Mouse (Mus musculus) heart, adult 8-10 months (tissue): ENCODE results near the gene Plk5. TPM values are rescaled to one million over a fixed set of nuclear protein-coding genes. Genes with fewer than 3 reads are reported as not detected.
"Not testable (repeated sequence)": the region's sequence is repeated elsewhere in the genome, so short reads cannot be mapped to it uniquely, and the experiment has no call there.

ENCODE experiments used
- DNase-seq: peaks from one replicate; pipeline ENCODE4 v3.0.0; 2022; ENCODE audit warnings: low spot score
- total RNA-seq, 4 experiments: library from RNA; stranded (reverse); gene quantifications; 2 replicates each; pipeline ENCODE4 v1.2.4; 2022

Gene Plk5
- total RNA-seq, 4 experiments from 2014 or later: 0.91 to 1.3 (median 1.1) TPM

DNA sequence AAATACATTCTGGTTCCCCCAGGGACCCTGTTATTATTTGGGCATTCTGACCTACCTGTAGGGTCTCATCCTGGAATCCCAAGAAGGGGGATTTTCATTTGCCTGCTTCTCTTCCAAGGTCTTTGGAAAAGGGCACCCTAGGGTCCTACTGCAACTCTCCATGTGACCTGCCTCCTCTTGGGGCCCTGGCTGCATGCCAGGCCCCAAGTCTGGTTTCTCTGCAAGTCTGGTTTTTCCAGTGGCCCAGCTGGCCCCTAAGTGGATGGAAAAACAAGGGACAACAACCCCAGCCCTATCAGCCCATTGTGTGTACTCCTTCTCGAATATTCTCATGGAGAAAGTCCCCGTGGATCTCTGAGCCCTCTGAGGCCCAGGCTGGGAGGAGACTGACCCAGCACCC lies 25.4 kb upstream of the Plk5 start:
- DNase-seq: no peak

GRCm38 (mm10) chr10:80331636-80332524 lies 24.4 kb upstream of the Plk5 start:
- no peak for DNase-seq

GRCm38 (mm10) chr10:80332525-80332989 lies 23.7 kb upstream of the Plk5 start:
- DNase-seq: no peak

DNA sequence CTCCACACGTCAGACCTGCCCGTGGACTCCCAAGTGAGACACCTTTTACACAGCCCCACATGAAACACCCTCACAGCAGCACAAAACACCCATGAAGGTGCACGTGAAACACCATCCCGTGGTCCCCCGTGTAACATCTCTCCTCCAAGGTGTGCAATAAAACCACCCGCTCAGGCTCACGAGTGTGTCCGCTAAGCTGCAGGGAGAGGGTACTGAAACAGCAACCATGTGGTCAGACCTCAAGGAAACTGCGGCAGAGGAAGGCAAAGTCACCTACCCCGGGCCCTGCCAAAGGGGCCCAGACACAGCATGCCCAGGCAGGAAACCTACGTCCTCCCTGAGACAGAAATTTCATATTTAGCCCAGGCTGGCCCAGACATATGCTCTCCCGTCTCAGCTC lies 20.0 kb upstream of the Plk5 start:
- DNase-seq: no peak

GRCm38 (mm10) chr10:80339941-80340750 lies 16.1 kb upstream of the Plk5 start:
- DNase-seq: peak; percentile 85

DNA sequence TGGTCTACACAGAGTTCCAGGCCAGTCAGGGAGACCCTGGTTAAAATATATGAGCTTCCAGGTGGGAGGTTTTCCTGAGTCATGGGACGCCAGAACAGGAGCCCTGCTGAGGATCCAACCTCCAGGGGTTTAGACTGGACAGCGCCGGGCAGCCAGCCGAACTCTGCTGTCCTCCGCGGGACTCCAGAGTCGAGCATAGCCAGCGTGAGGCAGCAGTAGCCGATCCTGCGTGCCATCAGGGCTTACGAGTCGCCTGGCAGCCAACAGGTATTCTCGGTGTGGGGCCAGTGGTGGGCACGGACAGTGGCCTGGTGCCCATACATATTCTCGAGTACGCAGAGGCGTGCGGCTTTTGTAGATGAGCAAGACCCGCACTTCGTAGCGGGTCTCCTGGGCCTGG lies 15.2 kb upstream of the Plk5 start:
- DNase-seq: no peak

DNA sequence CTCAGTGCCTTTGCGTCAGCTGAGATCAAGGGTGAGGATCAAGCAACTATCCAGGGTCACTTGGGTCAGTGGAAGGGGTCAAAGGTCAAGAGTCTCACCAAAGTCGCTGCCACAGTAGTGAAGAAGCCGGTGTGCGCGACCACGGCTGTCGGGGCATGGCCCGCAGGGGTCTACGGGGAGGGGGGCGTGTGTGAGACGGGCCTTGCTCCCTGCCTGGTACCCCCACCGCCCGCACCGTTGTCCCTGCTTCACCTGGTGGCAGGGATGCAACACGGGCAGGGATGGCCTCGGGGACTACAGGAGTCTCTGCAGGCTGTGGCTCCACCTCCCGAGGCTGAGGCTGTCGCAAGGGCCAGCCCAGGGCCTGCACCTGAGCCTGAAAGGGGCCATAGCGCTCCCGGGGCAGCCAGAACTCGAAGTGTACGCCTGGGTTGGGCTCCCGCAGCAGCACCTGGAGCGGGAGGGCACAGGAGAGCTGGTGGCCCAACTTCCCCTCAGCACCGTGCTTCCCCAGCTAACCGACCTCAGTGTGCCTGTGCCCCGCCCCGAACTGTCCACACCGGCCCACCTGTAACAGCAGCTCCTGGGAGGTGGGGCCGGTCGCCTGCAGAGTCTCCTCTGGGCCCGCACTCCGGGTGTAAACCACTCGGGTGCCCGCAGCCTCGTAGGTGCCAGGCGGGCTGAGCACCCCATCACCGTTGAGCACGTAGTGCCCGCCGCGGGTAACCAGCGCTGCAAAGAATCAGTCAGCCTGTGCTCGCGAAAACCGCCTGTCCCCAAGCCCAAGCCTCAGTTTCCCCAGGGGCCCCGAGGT lies 14.6 kb upstream of the Plk5 start:
- no peak for DNase-seq

DNA sequence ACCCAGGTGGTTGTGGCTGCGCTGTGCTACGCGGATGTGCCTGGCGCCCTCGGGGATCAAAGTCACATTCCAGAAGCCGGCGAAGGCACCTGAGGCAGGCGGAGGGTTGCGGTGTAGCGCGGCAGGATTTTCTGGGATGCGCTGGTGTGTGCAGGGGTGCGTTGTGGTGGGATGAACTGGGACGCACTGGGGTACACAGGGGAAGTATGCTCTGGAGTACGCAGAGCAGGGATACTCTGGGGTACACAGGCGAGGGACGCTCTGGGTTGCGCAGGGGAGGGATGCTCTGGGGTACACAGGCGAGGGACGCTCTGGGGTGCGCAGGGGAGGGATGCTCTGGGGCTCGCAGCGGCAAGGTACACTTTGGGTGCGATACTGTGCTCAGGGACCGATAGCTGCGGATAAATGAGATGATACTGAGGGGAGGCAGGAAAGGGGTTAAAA lies 13.9 kb upstream of the Plk5 start:
- DNase-seq: no peak

DNA sequence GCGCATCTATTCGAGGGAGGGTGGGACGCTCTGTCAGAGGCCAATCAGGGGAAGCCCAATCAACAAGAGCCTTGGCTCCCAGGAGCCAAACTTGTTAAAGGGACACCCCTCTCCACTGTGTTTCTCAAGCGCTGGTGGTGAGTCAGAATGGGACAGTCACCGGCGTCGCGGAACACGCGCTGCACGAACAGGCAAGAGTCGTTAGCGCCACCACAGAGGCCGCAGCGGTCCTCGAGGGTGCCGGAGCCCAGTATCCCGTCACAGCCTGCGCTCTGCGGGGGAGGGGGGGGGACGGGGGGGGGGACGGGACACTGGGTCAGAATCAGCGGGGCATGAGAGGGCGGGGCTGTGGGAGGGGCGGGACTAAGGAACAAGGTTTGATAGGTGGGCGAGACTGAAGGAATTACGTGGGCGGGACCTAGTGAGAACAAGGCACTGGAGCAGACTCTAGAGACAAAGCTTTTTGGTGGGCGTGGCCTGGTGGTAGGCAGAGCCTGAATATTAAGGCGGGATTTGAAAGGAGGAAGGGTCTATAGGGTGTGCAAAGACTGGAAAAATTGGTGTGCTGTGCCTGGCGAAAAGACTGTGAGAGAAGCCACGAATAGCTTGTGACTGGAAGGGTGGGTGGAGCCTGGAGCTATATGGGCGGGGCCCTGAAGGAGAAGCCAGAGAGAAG lies 13.4 kb upstream of the Plk5 start:
- no peak for DNase-seq

- DNase-seq: no peak
Measured at GRCm38 (mm10) chr10:80343425-80343895, 12.8 kb upstream of the Plk5 start.

DNA sequence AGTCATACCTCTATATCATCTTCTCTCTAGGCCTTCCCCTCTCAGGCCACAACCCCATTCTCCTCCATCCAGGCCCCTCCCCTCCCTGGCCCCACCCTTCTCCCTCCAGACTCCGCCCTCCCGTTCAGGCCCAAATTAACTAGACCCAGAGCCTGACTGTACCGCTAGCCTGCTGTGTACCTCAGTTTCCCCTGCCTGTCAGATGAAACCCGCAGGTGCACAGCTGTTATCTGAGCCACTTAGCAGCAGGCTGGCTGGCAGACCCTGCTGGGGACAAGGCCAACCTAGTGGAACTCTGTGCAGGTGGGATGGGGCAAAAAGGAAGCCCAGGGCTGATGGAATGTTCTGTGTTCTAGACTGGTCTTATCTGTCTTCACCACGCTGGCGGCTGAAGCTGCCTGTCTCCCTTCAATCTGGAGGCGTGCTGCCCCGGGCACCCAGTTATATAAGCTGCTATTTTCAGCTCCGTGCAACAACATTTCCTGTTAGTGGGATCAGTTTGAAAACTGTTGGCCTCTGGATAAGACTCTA lies 12.1 kb upstream of the Plk5 start:
- peak; percentile 46 for DNase-seq

- no peak for DNase-seq
Measured at GRCm38 (mm10) chr10:80345122-80345521, 11.1 kb upstream of the Plk5 start.

DNA sequence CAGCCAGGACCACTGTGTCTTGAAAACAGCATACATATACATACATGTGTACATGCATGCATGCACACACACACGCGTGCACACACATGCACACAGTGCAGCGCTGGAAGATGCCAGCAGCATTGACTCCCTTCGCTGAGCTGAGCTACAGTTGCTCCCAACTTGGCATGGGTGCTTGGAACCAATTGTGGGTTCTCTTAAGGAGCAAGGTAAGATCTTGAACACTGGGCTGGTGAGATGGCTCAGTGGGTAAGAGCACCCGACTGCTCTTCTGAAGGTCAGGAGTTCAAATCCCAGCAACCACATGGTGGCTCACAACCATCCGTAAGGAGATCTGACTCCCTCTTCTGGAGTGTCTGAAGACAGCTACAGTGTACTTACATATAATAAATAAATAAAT lies 10.3 kb upstream of the Plk5 start:
- not testable (repeated sequence) for DNase-seq

DNA sequence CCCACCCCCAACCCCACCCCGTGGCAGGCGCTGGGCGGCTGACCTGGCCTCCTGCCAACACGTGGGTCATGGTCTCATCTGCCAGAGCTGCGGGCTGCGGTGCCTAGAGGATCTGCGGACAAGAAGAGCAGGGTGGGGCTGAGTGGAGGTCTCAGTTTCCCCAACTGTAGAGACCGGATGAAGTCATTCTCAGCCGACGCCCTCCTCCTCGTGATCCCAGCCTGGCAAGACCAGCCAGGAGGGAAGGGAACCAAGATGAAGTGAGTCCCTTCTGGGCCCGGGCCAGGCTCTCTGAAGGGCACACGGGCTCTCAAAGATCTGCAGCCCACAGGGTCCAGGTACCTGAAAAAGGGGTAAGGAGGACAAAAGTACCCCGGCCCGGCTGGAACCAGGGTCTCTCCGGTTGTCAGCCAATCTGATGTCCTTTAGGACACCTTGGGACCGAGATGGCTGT lies 8.7 kb upstream of the Plk5 start:
- DNase-seq: no peak

- peak; percentile 72 for DNase-seq
Measured at GRCm38 (mm10) chr10:80348244-80348781, 7.9 kb upstream of the Plk5 start, which contains the start of gene Adamtsl5. Adamtsl5 (minus strand) TSS chr10:80348412.

DNA sequence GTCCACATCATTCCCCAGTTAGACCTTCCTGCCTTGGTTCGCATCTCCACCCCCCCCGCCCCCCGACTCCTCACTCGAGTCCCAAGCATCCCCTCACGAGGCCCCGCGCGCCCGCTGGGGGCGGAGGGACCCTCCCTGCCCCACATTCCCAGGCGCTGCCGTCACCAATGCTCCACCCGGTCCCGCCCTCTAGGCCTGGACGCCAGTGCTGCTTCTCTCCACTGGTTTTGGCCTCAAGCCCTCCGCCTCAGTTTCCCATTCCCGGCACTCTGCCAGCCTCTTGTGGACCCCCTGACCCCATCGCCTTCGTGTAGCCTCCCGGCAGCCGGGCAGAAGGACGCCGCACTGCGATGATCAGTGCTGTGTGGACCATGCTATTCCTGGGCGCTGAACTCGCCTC lies 7.3 kb upstream of the Plk5 start:
- DNase-seq: no peak

GRCm38 (mm10) chr10:80350292-80350691 lies 6.0 kb upstream of the Plk5 start:
- DNase-seq: peak; percentile 81

DNA sequence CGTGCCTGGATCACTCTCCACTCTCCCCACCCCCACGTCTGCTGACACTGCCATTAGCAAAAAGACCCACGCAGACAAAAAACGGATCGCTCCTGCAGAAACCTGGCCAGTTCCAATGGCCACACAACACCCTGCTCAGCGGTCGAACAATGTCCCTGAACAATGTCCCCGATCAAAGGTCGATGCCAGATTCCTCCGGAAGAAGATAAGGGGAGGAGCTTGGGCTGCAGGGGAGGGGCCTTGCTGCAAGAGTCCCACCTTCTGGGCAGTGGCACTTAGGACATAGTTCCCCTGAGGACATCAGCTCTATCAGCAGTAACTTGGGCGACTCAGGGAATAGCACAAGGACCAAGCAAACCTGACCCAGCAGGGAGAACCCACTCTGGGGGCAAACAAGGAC lies 4.4 kb upstream of the Plk5 start:
- DNase-seq: no peak

- no peak for DNase-seq
Measured at GRCm38 (mm10) chr10:80352727-80353126, 3.5 kb upstream of the Plk5 start.

GRCm38 (mm10) chr10:80355431-80355830 lies 828 bp upstream of the Plk5 start:
- no peak for DNase-seq
